Mouse (Mus musculus): ENCODE results near the gene Ifna14. TPM values are rescaled to one million over a fixed set of nuclear protein-coding genes. Genes with fewer than 3 reads are reported as not detected.
"Not testable (repeated sequence)": the region's sequence is repeated elsewhere in the genome, so short reads cannot be mapped to it uniquely, and the experiment has no call there.

Ifna14 gene
- not detected in 2 replicates for polyA plus RNA-seq (2014; fragmentation: Nextera tagmentation; extraction: Ambion mirVana)

- Histone ChIP-seq H3K4me3 (ENCODE audit: low read depth, low read length) (no peak within 1 kb of the TSS), H3K36me3 (ENCODE audit: control insufficient read depth, insufficient read depth, low read length) (no peaks in the 10 kb centered on the region), H3K4me1 (replicated peaks; ENCODE audit: control insufficient read depth, insufficient read depth, low read length) (no peaks in the 10 kb centered on the region), H3K27me3 (replicated peaks; ENCODE audit: control insufficient read depth, insufficient read depth, low read length) (no peaks in the 10 kb centered on the region), H3K4me2 (ENCODE audit: low read length) (no peak within 1 kb of the TSS), H3K9ac (ENCODE audit: low read length) (no peak within 1 kb of the TSS), H3K9me3 (ENCODE audit: control insufficient read depth, low read length) (no peaks in the 10 kb centered on the region), H3K27ac (ENCODE audit: low read depth) (no peak within 1 kb of the TSS)
- ATAC-seq (replicated peaks; ENCODE audit: low FRiP score, low TSS enrichment, low read depth) (no peak), DNase-seq (ENCODE audit: low spot score) (no peak)
- WGBS: 88% methylated on average over 1 of the region's 1 CpGs
These were observed at the start of gene Ifna14 for GRCm38 (mm10) chr4:88571698-88572097. Ifna14 (minus strand) TSS chr4:88571798.

GRCm38 (mm10) chr4:88603276-88603675, 31.7 kb upstream of the Ifna14 start, which contains the start of gene Ifna12:
Ifna12 (minus strand) TSS chr4:88603376.
- H3K36me3 ChIP-seq (ENCODE audit: control insufficient read depth, insufficient read depth, low read length): no peaks in the 10 kb centered on the region
- H3K9ac ChIP-seq (ENCODE audit: low read length): no peak within 1 kb of the TSS
- ATAC-seq (replicated peaks; ENCODE audit: low FRiP score, low TSS enrichment, low read depth) (no peak), DNase-seq (ENCODE audit: low spot score) (no peak)
- no peak within 1 kb of the TSS for H3K27ac ChIP-seq (ENCODE audit: low read depth)
- no peaks in the 10 kb centered on the region for H3K27me3 ChIP-seq (replicated peaks; ENCODE audit: control insufficient read depth, insufficient read depth, low read length)
- H3K4me1 ChIP-seq (replicated peaks; ENCODE audit: control insufficient read depth, insufficient read depth, low read length): no peaks in the 10 kb centered on the region
- H3K4me2 ChIP-seq (ENCODE audit: low read length): no peak within 1 kb of the TSS
- no peaks in the 10 kb centered on the region for H3K9me3 ChIP-seq (ENCODE audit: control insufficient read depth, low read length)
- H3K4me3 ChIP-seq (ENCODE audit: low read depth, low read length): no peak within 1 kb of the TSS

- H3K4me1 ChIP-seq (replicated peaks; ENCODE audit: control insufficient read depth, insufficient read depth, low read length): no peaks in the 10 kb centered on the region
- H3K27me3 ChIP-seq (replicated peaks; ENCODE audit: control insufficient read depth, insufficient read depth, low read length): no peaks in the 10 kb centered on the region
- no peak within 1 kb of the TSS for H3K4me2 ChIP-seq (ENCODE audit: low read length)
- ATAC-seq (replicated peaks; ENCODE audit: low FRiP score, low TSS enrichment, low read depth): no peak
- H3K9ac ChIP-seq (ENCODE audit: low read length): no peak within 1 kb of the TSS
- H3K4me3 ChIP-seq (ENCODE audit: low read depth, low read length): no peak within 1 kb of the TSS
- DNase-seq (ENCODE audit: low spot score): no peak
- no peaks in the 10 kb centered on the region for H3K9me3 ChIP-seq (ENCODE audit: control insufficient read depth, low read length)
- no peaks in the 10 kb centered on the region for H3K36me3 ChIP-seq (ENCODE audit: control insufficient read depth, insufficient read depth, low read length)
- WGBS: 97% methylated on average over 1 of the region's 1 CpGs
- no peak within 1 kb of the TSS for H3K27ac ChIP-seq (ENCODE audit: low read depth)
These were observed 20.7 kb upstream of the Ifna14 start, which contains the start of gene Ifna9 for GRCm38 (mm10) chr4:88592285-88592684. Ifna9 (minus strand) TSS chr4:88592385.

- WGBS: 97% methylated on average over 1 of the region's 1 CpGs
- Histone ChIP-seq H3K9me3 (ENCODE audit: control insufficient read depth, low read length) (no peaks in the 10 kb centered on the region), H3K27ac (ENCODE audit: low read depth) (no peak overlapping the region), H3K9ac (ENCODE audit: low read length) (no peak overlapping the region), H3K4me2 (ENCODE audit: low read length) (no peak overlapping the region), H3K4me3 (ENCODE audit: low read depth, low read length) (no peak overlapping the region), H3K4me1 (replicated peaks; ENCODE audit: control insufficient read depth, insufficient read depth, low read length) (no peaks in the 10 kb centered on the region), H3K27me3 (replicated peaks; ENCODE audit: control insufficient read depth, insufficient read depth, low read length) (no peaks in the 10 kb centered on the region), H3K36me3 (ENCODE audit: control insufficient read depth, insufficient read depth, low read length) (no peaks in the 10 kb centered on the region)
- no peak for ATAC-seq (replicated peaks; ENCODE audit: low FRiP score, low TSS enrichment, low read depth)
- DNase-seq (ENCODE audit: low spot score): no peak
These were observed 9.8 kb downstream of the Ifna14 start for GRCm38 (mm10) chr4:88561791-88562190.

- ATAC-seq (replicated peaks; ENCODE audit: low FRiP score, low TSS enrichment, low read depth); H3K9ac ChIP-seq (ENCODE audit: low read length); H3K4me1 ChIP-seq (replicated peaks; ENCODE audit: control insufficient read depth, insufficient read depth, low read length); H3K9me3 ChIP-seq (ENCODE audit: control insufficient read depth, low read length); DNase-seq (ENCODE audit: low spot score); H3K4me2 ChIP-seq (ENCODE audit: low read length); H3K27me3 ChIP-seq (replicated peaks; ENCODE audit: control insufficient read depth, insufficient read depth, low read length); H3K27ac ChIP-seq (ENCODE audit: low read depth); H3K36me3 ChIP-seq (ENCODE audit: control insufficient read depth, insufficient read depth, low read length); H3K4me3 ChIP-seq (ENCODE audit: low read depth, low read length): not testable (repeated sequence)
These were observed 13.5 kb downstream of the Ifna14 start, which contains the start of gene Ifna15 for GRCm38 (mm10) chr4:88558145-88558544. Ifna15 (minus strand) TSS chr4:88558245.

GRCm38 (mm10) chr4:88550161-88550945, 21.2 kb downstream of the Ifna14 start:
- ATAC-seq (replicated peaks; ENCODE audit: low FRiP score, low TSS enrichment, low read depth) (peak; percentile 70; the same call in 1 of the 2 replicates), DNase-seq (ENCODE audit: low spot score) (peak; percentile 88)
- Histone ChIP-seq H3K9ac (ENCODE audit: low read length) (no peak overlapping the region), H3K9me3 (ENCODE audit: control insufficient read depth, low read length) (no peaks in the 10 kb centered on the region), H3K4me1 (replicated peaks; ENCODE audit: control insufficient read depth, insufficient read depth, low read length) (no peaks in the 10 kb centered on the region), H3K36me3 (ENCODE audit: control insufficient read depth, insufficient read depth, low read length) (no peaks in the 10 kb centered on the region), H3K27me3 (replicated peaks; ENCODE audit: control insufficient read depth, insufficient read depth, low read length) (no peaks in the 10 kb centered on the region), H3K4me2 (ENCODE audit: low read length) (peak overlapping the region; percentile 52), H3K27ac (ENCODE audit: low read depth) (no peak overlapping the region), H3K4me3 (ENCODE audit: low read depth, low read length) (peak overlapping the region; percentile 30)
- 34% methylated on average over 22 of the region's 22 CpGs for WGBS

GRCm38 (mm10) chr4:88547986-88548385, 23.6 kb downstream of the Ifna14 start:
- H3K4me2 ChIP-seq (ENCODE audit: low read length): no peak overlapping the region
- ATAC-seq (replicated peaks; ENCODE audit: low FRiP score, low TSS enrichment, low read depth) (no peak), DNase-seq (ENCODE audit: low spot score) (no peak)
- no peak overlapping the region for H3K4me3 ChIP-seq (ENCODE audit: low read depth, low read length)
- no peaks in the 10 kb centered on the region for H3K27me3 ChIP-seq (replicated peaks; ENCODE audit: control insufficient read depth, insufficient read depth, low read length)
- no peak overlapping the region for H3K27ac ChIP-seq (ENCODE audit: low read depth)
- H3K9ac ChIP-seq (ENCODE audit: low read length): no peak overlapping the region
- no peaks in the 10 kb centered on the region for H3K36me3 ChIP-seq (ENCODE audit: control insufficient read depth, insufficient read depth, low read length)
- 78% methylated on average over 1 of the region's 1 CpGs for WGBS
- H3K4me1 ChIP-seq (replicated peaks; ENCODE audit: control insufficient read depth, insufficient read depth, low read length): no peaks in the 10 kb centered on the region
- no peaks in the 10 kb centered on the region for H3K9me3 ChIP-seq (ENCODE audit: control insufficient read depth, low read length)

- H3K9ac ChIP-seq (ENCODE audit: low read length): no peak overlapping the region
- DNase-seq (ENCODE audit: low spot score): no peak
- H3K4me2 ChIP-seq (ENCODE audit: low read length): no peak overlapping the region
- no peaks in the 10 kb centered on the region for H3K27me3 ChIP-seq (replicated peaks; ENCODE audit: control insufficient read depth, insufficient read depth, low read length)
- H3K4me3 ChIP-seq (ENCODE audit: low read depth, low read length): no peak overlapping the region
- no peaks in the 10 kb centered on the region for H3K9me3 ChIP-seq (ENCODE audit: control insufficient read depth, low read length)
- 47% methylated on average over 2 of the region's 2 CpGs for WGBS
- H3K36me3 ChIP-seq (ENCODE audit: control insufficient read depth, insufficient read depth, low read length): no peaks in the 10 kb centered on the region
- H3K4me1 ChIP-seq (replicated peaks; ENCODE audit: control insufficient read depth, insufficient read depth, low read length): no peaks in the 10 kb centered on the region
- peak; percentile 47; the same call in 1 of the 2 replicates for ATAC-seq (replicated peaks; ENCODE audit: low FRiP score, low TSS enrichment, low read depth)
- no peak overlapping the region for H3K27ac ChIP-seq (ENCODE audit: low read depth)
These were observed 27.9 kb downstream of the Ifna14 start for GRCm38 (mm10) chr4:88543649-88544234.
